Mouse (Mus musculus) embryonic fibroblast, embryonic 13.5 days (primary cell): Measurements from ENCODE around the gene Lcmt1. TPM values are rescaled to one million over a fixed set of nuclear protein-coding genes. Genes with fewer than 3 reads are reported as not detected.

Experiments used
- H3K27ac ChIP-seq: 2 replicates; pipeline ENCODE4 v1.5.1; 2012; ENCODE audit warnings: low read length, control low read depth, inconsistent platforms; ENCODE audit not compliant: insufficient read depth
- H3K4me1 ChIP-seq: 2 replicates; pipeline ENCODE4 v1.6.1; 2011; ENCODE audit warnings: low read length; ENCODE audit not compliant: control insufficient read depth, insufficient read depth
- H3K4me3 ChIP-seq: 2 replicates; pipeline ENCODE4 v1.5.1; 2011; ENCODE audit warnings: mild to moderate bottlenecking, control low read depth, low read length; ENCODE audit not compliant: insufficient read depth
- CTCF ChIP-seq: IDR thresholded peaks from 2 replicates; pipeline ENCODE4 v1.5.1; 2011; ENCODE audit warnings: mild to moderate bottlenecking, control low read depth, low read length, moderate library complexity, borderline replicate concordance; ENCODE audit not compliant: insufficient read depth
- POLR2A ChIP-seq: IDR thresholded peaks from 2 replicates; pipeline ENCODE4 v1.6.1; 2011; ENCODE audit warnings: low read depth, mild to moderate bottlenecking, control low read depth, low read length, moderate library complexity
- polyA plus RNA-seq: library from polyadenylated mRNA; stranded (reverse); fragments of >200 nt; gene quantifications from 2 replicates; pipeline ENCODE4 v1.2.4, GENCODE M21; 2011; ENCODE audit warnings: low read depth; ENCODE audit not compliant: missing spikeins, insufficient read length

Gene Lcmt1
- polyA plus RNA-seq, 1 experiment = 32.0 TPM

DNA sequence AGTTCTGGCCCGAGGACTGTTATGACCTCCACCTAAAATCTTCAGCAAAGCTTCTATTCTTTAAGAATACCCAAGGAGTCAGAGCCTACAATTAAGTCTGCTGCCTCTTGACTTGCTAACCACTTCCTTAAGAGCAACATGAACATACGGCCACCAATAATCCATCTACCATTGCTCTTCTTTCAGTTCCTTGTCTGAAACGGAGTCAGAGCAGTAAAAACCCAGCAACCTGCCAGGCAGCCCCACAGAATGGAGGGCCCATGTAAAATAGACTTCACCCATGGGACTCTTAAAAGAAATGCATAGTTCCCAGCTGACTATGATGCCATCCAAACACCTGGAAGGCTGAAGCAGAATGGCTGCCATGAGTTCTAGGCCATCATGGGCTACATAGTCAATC lies 13.4 kb upstream of the Lcmt1 start:
- Histone ChIP-seq H3K4me3 (no peak overlapping the region), H3K27ac (no peak overlapping the region), H3K4me1 (no peaks in the 10 kb centered on the region; the same call in 1 of the 2 replicates)
- TF ChIP-seq CTCF (no peak), POLR2A (no peak)

- Histone ChIP-seq H3K4me3 (no peak overlapping the region), H3K4me1 (no peaks in the 10 kb centered on the region; the same call in none of the 2 replicates), H3K27ac (no peak overlapping the region)
- TF ChIP-seq CTCF (no peak), POLR2A (no peak)
These were observed 10.5 kb upstream of the Lcmt1 start for GRCm38 (mm10) chr7:123359101-123359500.

GRCm38 (mm10) chr7:123360185-123360584 lies 9.4 kb upstream of the Lcmt1 start:
- TF ChIP-seq POLR2A (no peak), CTCF (no peak)
- no peaks in the 10 kb centered on the region; the same call in 1 of the 2 replicates for H3K4me1 ChIP-seq
- H3K4me3 ChIP-seq = no peak overlapping the region
- no peak overlapping the region for H3K27ac ChIP-seq

DNA sequence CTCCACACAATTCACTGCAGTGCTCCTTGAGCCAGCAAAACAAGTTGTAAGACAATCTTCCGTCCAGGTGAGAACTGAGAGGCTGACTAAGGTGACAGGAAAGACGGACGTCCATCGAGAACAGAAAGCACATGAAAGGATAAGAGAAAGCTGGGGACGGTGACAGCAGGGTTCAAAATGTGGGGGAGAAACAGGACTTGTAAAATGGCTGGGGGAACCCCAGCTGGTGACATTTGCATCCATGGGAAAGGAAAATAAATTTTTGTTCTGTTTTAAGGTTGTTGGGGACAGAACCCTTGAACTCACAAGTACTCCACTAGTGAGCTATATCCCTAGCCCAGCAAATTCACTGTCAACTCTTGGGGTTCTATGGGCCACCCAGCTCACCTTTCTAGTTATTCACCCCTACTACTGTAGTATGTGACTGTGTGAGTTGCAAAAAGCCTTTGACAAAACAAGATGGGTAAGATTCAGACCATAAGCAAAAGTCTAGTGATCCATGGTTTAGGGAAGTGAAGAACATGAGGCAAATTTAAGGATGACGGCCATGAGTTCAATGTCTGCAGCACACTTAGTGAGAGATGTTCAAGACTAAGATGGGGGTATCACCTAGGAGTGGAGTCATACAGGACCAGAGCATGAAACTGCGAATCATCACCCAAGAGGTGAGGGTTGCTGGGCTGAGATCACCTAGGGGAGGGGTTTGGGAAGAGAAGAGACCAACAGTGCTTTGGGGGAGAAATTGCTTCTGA lies 8.2 kb upstream of the Lcmt1 start:
- no peak for TF ChIP-seq POLR2A
- no peak for TF ChIP-seq CTCF
- Histone ChIP-seq H3K27ac (no peak overlapping the region), H3K4me3 (no peak overlapping the region), H3K4me1 (peaks cover 2% of the 10 kb centered on the region)

GRCm38 (mm10) chr7:123362806-123363205 lies 6.8 kb upstream of the Lcmt1 start:
- TF ChIP-seq POLR2A (no peak), CTCF (no peak)
- Histone ChIP-seq H3K27ac (no peak overlapping the region), H3K4me3 (no peak overlapping the region), H3K4me1 (peaks cover 6% of the 10 kb centered on the region)

GRCm38 (mm10) chr7:123363971-123364370 lies 5.6 kb upstream of the Lcmt1 start:
- no peak overlapping the region for H3K27ac ChIP-seq
- peaks cover 10% of the 10 kb centered on the region for H3K4me1 ChIP-seq
- no peak overlapping the region for H3K4me3 ChIP-seq
- no peak for TF ChIP-seq CTCF
- no peak for TF ChIP-seq POLR2A

- H3K27ac ChIP-seq = no peak overlapping the region
- no peak overlapping the region for H3K4me3 ChIP-seq
- H3K4me1 ChIP-seq = peaks cover 10% of the 10 kb centered on the region
- TF ChIP-seq CTCF (no peak), POLR2A (no peak)
These were observed 3.5 kb upstream of the Lcmt1 start for GRCm38 (mm10) chr7:123365876-123366741.

GRCm38 (mm10) chr7:123366806-123367205 lies 2.8 kb upstream of the Lcmt1 start:
- no peak for TF ChIP-seq CTCF
- TF ChIP-seq POLR2A = no peak
- H3K27ac ChIP-seq = no peak overlapping the region
- no peak overlapping the region for H3K4me3 ChIP-seq
- peaks cover 13% of the 10 kb centered on the region for H3K4me1 ChIP-seq

DNA sequence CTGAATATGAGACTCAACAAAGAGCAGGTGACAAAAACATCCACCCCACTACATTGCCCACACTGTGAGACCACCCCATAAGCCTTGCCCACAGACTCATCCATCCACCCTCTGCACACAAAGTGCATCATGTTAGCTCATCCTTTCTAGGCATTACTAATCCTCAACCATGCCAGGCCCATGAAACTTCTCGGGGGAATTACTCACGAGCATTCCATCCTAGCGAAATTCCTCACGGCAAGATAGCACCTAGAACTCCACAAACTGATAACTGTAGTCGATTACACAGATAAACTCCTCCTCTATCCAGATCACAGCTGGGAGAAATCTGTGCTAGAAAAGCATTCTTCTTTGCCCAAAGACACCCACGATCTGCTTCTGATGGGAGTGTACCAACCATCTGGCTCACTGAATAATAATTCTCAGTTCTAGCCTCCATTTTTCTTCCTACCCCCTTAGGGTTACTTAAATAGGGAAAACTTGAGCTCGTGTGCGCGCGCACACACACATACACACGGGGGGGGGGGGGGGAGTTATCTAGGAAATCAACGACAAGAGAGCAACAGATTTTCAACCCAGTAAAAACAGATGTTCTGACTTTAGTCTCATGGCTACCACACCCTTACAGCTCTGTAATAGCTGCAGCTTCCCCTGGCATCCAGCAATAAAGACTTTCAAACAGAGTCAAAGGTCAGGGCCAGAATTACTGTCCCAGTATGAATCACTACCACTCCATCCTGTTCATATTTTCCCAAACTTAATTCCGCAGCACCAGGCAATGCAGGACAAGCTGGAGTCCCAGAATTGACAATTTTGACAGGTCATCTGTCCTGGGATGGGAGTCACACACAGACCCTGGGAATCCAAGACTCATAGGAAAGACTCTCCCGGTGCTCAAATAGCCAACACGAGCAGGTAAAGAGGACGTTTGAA lies 2.1 kb upstream of the Lcmt1 start:
- Histone ChIP-seq H3K4me1 (peaks cover 17% of the 10 kb centered on the region), H3K4me3 (peak overlapping the region; percentile 99), H3K27ac (peak overlapping the region; percentile 36; the same call in 1 of the 2 replicates)
- TF ChIP-seq POLR2A (no peak), CTCF (no peak)
